In the genomic region with DNA sequence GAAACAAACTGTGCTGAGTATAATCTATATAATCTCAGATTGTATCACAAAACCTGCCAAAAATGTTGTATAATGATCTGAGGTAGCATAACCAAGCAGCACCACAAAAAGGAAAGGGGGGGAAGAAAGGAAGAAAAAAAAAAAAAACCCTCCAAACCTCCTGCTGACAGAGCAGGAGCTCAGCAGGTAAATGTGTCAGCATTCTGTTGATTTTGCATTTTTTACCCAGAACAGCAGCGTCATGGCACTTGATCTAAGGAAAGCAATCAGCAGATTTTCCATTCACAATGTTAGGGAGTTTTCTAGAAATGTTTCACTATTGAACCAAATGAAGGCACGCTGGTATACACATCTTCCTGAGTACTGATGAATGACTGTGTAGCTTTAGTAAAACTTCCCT, we compare ENCODE assay signal across 20 mouse cellular contexts. TPM values are rescaled to one million over a fixed set of nuclear protein-coding genes. Genes with fewer than 3 reads are reported as not detected.
DNase-seq lines count a peak whose midpoint lies in the region; ATAC-seq and TF ChIP-seq lines count a peak whose summit lies in the region.
"Had no signal": no experiment of that assay in that cellular context is flagged by ENCODE, and none has a peak within 500 bp of the region (broad histone marks: within the 10 kb centered on the region; RNA-seq: fewer than 3 reads in every experiment).

No protein-coding gene starts in this region.

- DNase-seq in kidney, adult 2 months, result peak; percentile 51
- DNase-seq in kidney, postnatal 10 days, result no peak
- no peak for DNase-seq in left cerebral cortex, postnatal 14 days (ENCODE audit: low spot score in 2 of 2)
- no peak for DNase-seq in spleen, adult 18-20 months
- no peak for DNase-seq in midbrain, embryonic 14.5 days
- DNase-seq: adrenal gland, postnatal 10 days; B cell, adult 2 months; cerebellum, adult 11 months; cerebellum, adult 8-10 months; cerebellum, postnatal 14 days; gastrocnemius, postnatal 10 days; heart, adult 18-20 months; heart, postnatal 10 days; heart, postnatal 4 days had no signal

- no peak for TF ChIP-seq POLR2A in kidney, adult 2 months (IDR thresholded peaks at IDR 0.05; ENCODE audit: low read depth, low read length)

- no peak overlapping the region for H3K4me3 ChIP-seq in kidney, adult 2 months (ENCODE audit: insufficient read depth, low read depth, low read length)
- H3K4me3 ChIP-seq in midbrain, embryonic 14.5 days (replicated peaks; ENCODE audit: low read depth, low read length), result no peak overlapping the region
- H3K4me3 ChIP-seq: embryonic facial prominence, embryonic 12.5 days; forebrain, embryonic 15.5 days; heart, embryonic 10.5 days; hindbrain, embryonic 12.5 days had no signal

- no peaks in the 10 kb centered on the region; the same call in 1 of the 2 replicates for H3K36me3 ChIP-seq in kidney, adult 2 months (ENCODE audit: control insufficient read depth, insufficient read depth, low read length)
- H3K36me3 ChIP-seq in midbrain, embryonic 14.5 days (ENCODE audit: control insufficient read depth, insufficient read depth, low read length), result no peaks in the 10 kb centered on the region

- 47% methylated on average over 2 of the region's 2 CpGs for WGBS in kidney, adult 2 months
- 85% methylated on average over 2 of the region's 2 CpGs for WGBS in midbrain, embryonic 14.5 days

- H3K27me3 ChIP-seq in kidney, adult 2 months (replicated peaks; ENCODE audit: control insufficient read depth, insufficient read depth, low read length), result no peaks in the 10 kb centered on the region
- no peaks in the 10 kb centered on the region for H3K27me3 ChIP-seq in midbrain, embryonic 14.5 days (ENCODE audit: control insufficient read depth, insufficient read depth, low read length)
- H3K27me3 ChIP-seq: embryonic facial prominence, embryonic 12.5 days; forebrain, embryonic 15.5 days; hindbrain, embryonic 12.5 days had no signal

- no peak overlapping the region for H3K4me2 ChIP-seq in midbrain, embryonic 14.5 days (ENCODE audit: low read length)
- H3K4me2 ChIP-seq: embryonic facial prominence, embryonic 12.5 days; forebrain, embryonic 15.5 days; hindbrain, embryonic 12.5 days had no signal

- intact Hi-C loops in left cerebral cortex, postnatal 14 days (cut with DNase I), result no loop called here

- peaks cover 8% of the 10 kb centered on the region for H3K4me1 ChIP-seq in kidney, adult 2 months (ENCODE audit: control insufficient read depth, insufficient read depth, low read length)
- no peaks in the 10 kb centered on the region for H3K4me1 ChIP-seq in midbrain, embryonic 14.5 days (ENCODE audit: control insufficient read depth, insufficient read depth, low read length)
- H3K4me1 ChIP-seq: embryonic facial prominence, embryonic 12.5 days; forebrain, embryonic 15.5 days; hindbrain, embryonic 12.5 days had no signal

- ATAC-seq in CD4-positive, CD25-positive, alpha-beta regulatory T cell, adult 4 months, result peak; percentile 74
- peak; percentile 69 for ATAC-seq in inflammation-experienced regulatory T-cells, adult 6 months
- no peak for ATAC-seq in midbrain, embryonic 14.5 days (ENCODE audit: low FRiP score, low TSS enrichment)
- ATAC-seq: forebrain, embryonic 15.5 days had no signal

- H3K9me3 ChIP-seq in midbrain, embryonic 14.5 days (ENCODE audit: control insufficient read depth, low read length), result no peaks in the 10 kb centered on the region
- H3K9me3 ChIP-seq: embryonic facial prominence, embryonic 12.5 days; forebrain, embryonic 15.5 days; heart, embryonic 10.5 days had no signal

- no peak overlapping the region for H3K9ac ChIP-seq in midbrain, embryonic 14.5 days (replicated peaks; ENCODE audit: low read length)
- H3K9ac ChIP-seq: embryonic facial prominence, embryonic 12.5 days; forebrain, embryonic 15.5 days; hindbrain, embryonic 12.5 days had no signal

- TF ChIP-seq CTCF in kidney, adult 2 months (conservative IDR thresholded peaks at IDR 0.05; ENCODE audit: insufficient read depth, insufficient read length, low read depth, low read length), result no peak

- peak overlapping the region; percentile 45; the same call in 1 of the 2 replicates for H3K27ac ChIP-seq in kidney, adult 2 months (ENCODE audit: insufficient read depth, low read depth, low read length)
- H3K27ac ChIP-seq in midbrain, embryonic 14.5 days (replicated peaks; ENCODE audit: low read depth, low read length), result no peak overlapping the region
- H3K27ac ChIP-seq: embryonic facial prominence, embryonic 12.5 days; forebrain, embryonic 15.5 days; hindbrain, embryonic 12.5 days had no signal

RNA-seq across cellular contexts. Expression of a gene that starts 56.8 kb away (rescaled TPM):
- polyA plus RNA-seq in kidney, adult 2 months (2012; rRNA removed), result 29.9 and 33.4 TPM in 2 replicates
- 100 to 1,000 TPM; 101 TPM for polyA plus RNA-seq in CD4-positive, CD25-positive, alpha-beta regulatory T cell, adult 4 months (2017; shearing (Covaris generic))
- 100 to 1,000 TPM in 2 of 3 experiments, 10 to 100 TPM in 1; 87.2 to 121 (median 114) TPM for polyA plus RNA-seq in inflammation-experienced regulatory T-cells, adult 6 months (2017; shearing (Covaris generic))
- 10 to 100 TPM; 48.3 to 49.7 TPM for total RNA-seq in left cerebral cortex, postnatal 14 days (2021)
- 45.3 and 48.5 TPM in 2 replicates for polyA plus RNA-seq in midbrain, embryonic 14.5 days (2014; fragmentation: Nextera tagmentation; extraction: Ambion mirVana)
